Mouse (Mus musculus) WW6 (cell line): ENCODE data around the gene 3110040M04Rik.
"Not testable (repeated sequence)": the region's sequence is repeated elsewhere in the genome, so short reads cannot be mapped to it uniquely, and the experiment has no call there.

Experiments used
- DNase-seq: peaks from one replicate; pipeline ENCODE4 v3.0.0-alpha.2; 2013; ENCODE audit warnings: low read depth, low spot score

The 3110040M04Rik gene

GRCm38 (mm10) chr1:151192075-151192474 lies 11.8 kb upstream of the 3110040M04Rik start, which contains the start of gene Gm8947:
Gene Gm8947, plus strand, starts transcription at chr1:151192376.
- not testable (repeated sequence) for DNase-seq

GRCm38 (mm10) chr1:151192739-151193138 lies 11.2 kb upstream of the 3110040M04Rik start:
- not testable (repeated sequence) for DNase-seq

GRCm38 (mm10) chr1:151195986-151196385 lies 7.9 kb upstream of the 3110040M04Rik start:
- not testable (repeated sequence) for DNase-seq

GRCm38 (mm10) chr1:151196690-151197089 lies 7.2 kb upstream of the 3110040M04Rik start:
- not testable (repeated sequence) for DNase-seq

- DNase-seq = not testable (repeated sequence)
Measured at GRCm38 (mm10) chr1:151198120-151198519, 5.8 kb upstream of the 3110040M04Rik start, which contains the start of gene Gm47995. Gene Gm47995, plus strand, starts transcription at chr1:151198448.

GRCm38 (mm10) chr1:151200620-151201019 lies 3.3 kb upstream of the 3110040M04Rik start:
- DNase-seq = not testable (repeated sequence)

GRCm38 (mm10) chr1:151202771-151203170 lies 1.1 kb upstream of the 3110040M04Rik start:
- DNase-seq = not testable (repeated sequence)

GRCm38 (mm10) chr1:151208493-151208892 lies 4.6 kb downstream of the 3110040M04Rik start:
- DNase-seq = not testable (repeated sequence)

GRCm38 (mm10) chr1:151208944-151209343 lies 5.0 kb downstream of the 3110040M04Rik start:
- not testable (repeated sequence) for DNase-seq

- DNase-seq = not testable (repeated sequence)
Measured at GRCm38 (mm10) chr1:151209824-151210355, 6.0 kb downstream of the 3110040M04Rik start, which contains the start of gene Gm47996. Gene Gm47996, plus strand, starts transcription at chr1:151210131.

GRCm38 (mm10) chr1:151211666-151212065 lies 7.7 kb downstream of the 3110040M04Rik start:
- not testable (repeated sequence) for DNase-seq

- DNase-seq = no peak
Measured at GRCm38 (mm10) chr1:151214862-151215261, 10.9 kb downstream of the 3110040M04Rik start.

GRCm38 (mm10) chr1:151215985-151216384 lies 12.1 kb downstream of the 3110040M04Rik start:
- DNase-seq = no peak

- DNase-seq = no peak
Measured at GRCm38 (mm10) chr1:151216417-151216816, 12.5 kb downstream of the 3110040M04Rik start.

- DNase-seq = no peak
Measured at GRCm38 (mm10) chr1:151219045-151219444, 15.1 kb downstream of the 3110040M04Rik start.

GRCm38 (mm10) chr1:151220098-151220497 lies 16.2 kb downstream of the 3110040M04Rik start:
- DNase-seq = peak; percentile 13

GRCm38 (mm10) chr1:151222561-151223267 lies 18.8 kb downstream of the 3110040M04Rik start:
- no peak for DNase-seq

GRCm38 (mm10) chr1:151223377-151223776 lies 19.5 kb downstream of the 3110040M04Rik start:
- no peak for DNase-seq

GRCm38 (mm10) chr1:151224536-151224935 lies 20.6 kb downstream of the 3110040M04Rik start:
- no peak for DNase-seq

- no peak for DNase-seq
Measured at GRCm38 (mm10) chr1:151227506-151227905, 23.6 kb downstream of the 3110040M04Rik start.

- DNase-seq = no peak
Measured at GRCm38 (mm10) chr1:151228320-151228989, 24.5 kb downstream of the 3110040M04Rik start.

- no peak for DNase-seq
Measured at GRCm38 (mm10) chr1:151232346-151232745, 28.4 kb downstream of the 3110040M04Rik start.
